Mouse (Mus musculus) kidney, adult 9 months (tissue): Measurements from ENCODE around the gene Crtc1.

ENCODE experiments used
- DNase-seq: peaks from one replicate; pipeline ENCODE4 v3.0.0; 2022

Crtc1 gene

DNA sequence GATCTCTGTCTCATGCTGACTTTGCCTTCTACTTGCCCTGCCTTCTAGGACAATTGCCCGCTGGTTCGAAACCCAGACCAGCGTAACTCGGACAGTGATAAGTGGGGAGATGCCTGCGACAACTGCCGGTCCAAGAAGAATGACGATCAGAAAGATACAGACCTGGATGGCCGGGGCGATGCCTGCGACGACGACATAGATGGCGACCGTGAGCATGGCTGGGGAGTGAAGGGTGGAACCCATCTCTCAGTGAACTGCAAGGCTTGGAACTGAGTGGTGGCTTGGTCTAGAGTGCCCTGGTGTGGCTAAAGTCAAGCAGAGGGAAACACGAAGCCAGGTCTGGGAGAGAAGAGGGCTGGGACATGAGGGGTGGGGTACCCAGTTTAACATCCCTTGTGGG is 62.3 kb downstream of the Crtc1 start:
- DNase-seq, result no peak

DNA sequence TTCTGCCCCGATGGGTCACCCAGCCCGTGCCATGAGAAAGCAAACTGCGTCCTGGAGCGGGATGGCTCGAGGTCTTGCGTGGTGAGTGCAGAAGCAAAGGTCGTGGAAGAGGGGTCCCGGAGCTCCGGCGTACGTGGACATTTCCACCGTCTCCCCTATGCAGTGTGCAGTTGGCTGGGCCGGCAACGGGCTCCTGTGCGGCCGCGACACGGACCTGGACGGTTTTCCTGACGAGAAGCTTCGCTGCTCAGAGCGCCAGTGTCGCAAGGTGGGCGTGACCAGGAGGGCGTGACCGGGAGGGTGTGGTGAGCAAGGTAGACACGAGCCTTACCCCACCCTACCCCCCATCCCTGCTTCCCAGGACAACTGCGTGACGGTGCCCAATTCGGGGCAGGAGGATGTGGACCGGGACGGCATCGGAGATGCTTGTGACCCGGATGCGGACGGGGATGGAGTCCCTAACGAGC is 63.1 kb downstream of the Crtc1 start:
- DNase-seq, result no peak

DNA sequence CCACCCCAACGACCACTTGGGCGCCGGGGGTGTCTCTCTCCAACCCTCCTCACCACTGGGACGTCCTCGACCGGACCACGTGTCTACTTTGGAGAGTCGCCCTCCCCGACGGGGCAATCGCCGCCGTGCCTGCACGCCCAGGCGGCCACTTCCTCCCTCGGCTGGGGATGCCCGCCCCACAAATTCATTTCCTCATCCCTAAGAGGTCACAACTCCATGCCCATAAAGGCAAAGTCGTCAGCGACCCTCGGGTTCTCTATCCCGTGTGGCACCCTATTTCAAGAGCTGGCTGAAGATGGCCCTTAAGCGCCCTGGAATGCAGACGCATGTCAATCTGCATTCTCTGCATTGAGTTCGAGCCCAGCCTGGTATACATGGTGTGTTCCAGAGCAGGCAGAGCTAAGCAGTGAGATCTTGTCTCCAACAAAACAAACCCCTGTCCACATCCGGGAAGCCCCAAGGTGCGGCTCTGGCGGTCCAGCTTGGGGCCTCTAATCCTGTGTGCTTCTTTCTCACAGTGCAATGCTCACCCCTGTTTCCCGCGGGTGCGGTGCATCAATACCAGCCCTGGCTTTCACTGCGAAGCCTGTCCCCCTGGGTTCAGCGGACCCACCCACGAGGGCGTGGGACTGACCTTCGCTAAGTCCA is 64.0 kb downstream of the Crtc1 start:
- DNase-seq, result no peak

DNA sequence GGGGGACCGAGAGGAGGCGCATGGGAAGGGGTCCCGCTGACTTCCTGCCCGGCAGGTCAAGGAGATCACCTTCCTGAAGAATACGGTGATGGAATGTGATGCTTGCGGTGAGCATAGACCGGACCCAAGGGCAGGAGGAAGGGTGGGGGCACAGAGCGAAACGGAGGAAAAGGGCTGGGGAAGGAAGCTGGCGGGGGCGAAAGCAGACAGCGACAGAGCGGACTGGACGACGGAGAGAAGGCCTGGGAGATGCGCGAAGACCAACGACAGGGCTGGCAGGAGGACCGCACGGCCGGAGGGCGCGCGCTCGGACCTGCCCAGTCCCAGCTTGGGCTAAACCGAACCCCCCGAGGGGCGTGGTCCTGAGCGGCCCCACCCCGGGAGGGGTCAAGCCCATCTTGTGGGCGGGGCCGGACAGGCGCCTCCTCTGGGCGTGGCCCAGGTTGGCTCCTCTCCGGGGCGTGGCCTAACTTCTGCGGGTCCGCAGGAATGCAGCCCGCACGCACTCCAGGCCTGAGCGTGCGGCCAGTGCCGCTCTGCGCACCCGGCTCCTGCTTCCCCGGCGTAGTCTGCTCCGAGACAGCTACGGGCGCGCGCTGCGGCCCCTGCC is 65.0 kb downstream of the Crtc1 start:
- DNase-seq, result peak; percentile 87

DNA sequence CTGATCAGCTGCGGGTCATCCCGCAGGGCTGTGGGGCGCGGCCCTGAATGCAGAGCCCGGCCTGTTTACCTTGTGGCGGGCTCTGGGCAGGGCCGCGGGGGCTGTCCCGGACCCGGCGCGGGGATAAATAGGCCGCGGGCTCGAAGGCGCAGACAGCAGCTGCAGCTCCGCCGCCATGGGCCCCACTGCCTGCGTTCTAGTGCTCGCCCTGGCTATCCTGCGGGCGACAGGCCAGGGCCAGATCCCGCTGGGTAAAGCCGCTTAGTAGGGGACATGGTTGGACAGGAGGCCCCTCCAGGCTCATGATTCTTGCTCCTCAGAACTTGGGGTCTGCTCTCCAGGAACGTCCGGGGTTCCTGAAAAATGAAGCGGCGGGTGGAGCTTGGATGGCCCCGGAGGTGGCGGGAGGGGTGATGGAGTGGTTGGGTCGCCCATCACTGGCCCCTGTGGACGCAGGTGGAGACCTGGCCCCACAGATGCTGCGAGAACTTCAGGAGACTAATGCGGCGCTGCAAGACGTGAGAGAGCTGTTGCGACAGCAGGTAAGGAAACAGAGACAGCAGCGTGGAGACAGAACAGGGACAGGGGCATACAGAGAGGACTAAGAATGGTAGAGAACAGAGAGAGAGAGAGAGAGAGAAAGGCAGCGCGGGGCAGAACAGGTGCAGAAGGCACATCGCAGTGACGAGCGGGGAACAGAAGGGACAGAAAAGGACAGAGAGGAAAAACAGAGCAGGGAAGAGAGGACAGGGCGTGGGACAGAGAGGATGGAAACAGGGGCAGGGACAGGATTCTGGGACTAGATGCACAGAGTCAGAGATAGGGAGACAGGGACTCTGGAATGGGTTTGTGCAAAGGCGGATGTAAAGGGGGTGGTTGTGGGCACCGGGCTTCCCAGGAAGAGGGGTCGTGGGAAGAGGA is 65.7 kb downstream of the Crtc1 start, which contains the start of gene Comp:
Gene Comp, plus strand, starts transcription at position 162 of the 921 bp plus-strand sequence.
- no peak for DNase-seq

DNA sequence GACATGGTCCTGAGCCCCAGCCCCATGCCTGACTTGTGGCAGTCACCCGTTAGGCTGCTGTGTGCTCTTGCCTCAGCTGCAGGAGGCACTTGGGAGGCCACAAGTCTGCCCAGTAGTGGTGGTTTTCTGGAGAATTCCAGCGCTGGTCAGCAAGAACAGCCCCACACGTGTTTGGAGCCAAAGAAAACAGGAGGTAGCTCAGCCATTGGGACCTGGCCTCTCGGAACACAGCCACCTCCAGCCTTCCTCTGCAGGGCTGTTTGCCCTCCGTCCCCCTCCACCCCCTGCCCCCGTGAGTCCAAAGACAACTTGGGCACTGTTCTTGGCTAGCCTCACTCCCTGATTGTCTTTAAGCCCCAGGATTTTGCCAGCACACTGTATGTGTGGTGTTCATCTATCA is 67.4 kb downstream of the Crtc1 start:
- peak; percentile 75 for DNase-seq

DNA sequence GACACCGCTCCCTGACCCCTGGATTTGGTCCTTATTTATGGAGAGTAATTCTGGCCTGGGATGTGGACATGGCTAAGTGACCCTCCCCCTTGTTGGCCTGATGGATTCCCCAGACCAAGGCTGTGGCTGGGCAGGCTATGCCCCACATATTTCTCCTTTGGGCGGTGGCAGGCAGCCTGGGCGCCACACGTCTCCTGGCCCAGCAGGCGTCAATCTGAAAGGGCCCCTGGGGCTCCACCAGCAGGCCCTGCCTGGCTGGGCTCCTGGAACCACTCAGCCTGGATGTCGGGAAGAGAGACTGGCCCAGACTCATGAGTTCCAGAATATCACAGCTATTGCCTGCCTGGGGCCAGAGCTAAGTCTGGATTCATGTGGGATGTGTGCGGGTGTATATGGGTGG is 68.9 kb downstream of the Crtc1 start:
- DNase-seq, result no peak

DNA sequence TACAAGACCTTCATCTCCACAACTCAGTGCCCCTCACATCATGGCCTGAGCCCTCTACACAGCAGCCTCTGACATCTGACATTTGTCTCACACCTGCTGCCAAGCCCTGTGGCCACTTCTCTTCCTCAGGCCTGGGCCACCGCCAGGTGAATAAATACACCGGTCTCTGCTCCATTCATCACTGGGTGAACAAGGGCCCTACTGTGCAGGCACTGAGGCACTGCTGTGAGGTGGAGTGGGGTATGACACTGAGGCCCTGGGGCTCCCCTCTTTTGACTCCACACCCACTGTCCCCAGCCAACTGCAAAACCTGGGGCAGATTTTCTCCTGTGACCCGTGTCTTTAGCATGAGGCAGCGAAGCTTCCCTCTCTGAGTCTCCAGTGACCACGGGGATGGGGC is 72.8 kb downstream of the Crtc1 start:
- DNase-seq, result no peak

DNA sequence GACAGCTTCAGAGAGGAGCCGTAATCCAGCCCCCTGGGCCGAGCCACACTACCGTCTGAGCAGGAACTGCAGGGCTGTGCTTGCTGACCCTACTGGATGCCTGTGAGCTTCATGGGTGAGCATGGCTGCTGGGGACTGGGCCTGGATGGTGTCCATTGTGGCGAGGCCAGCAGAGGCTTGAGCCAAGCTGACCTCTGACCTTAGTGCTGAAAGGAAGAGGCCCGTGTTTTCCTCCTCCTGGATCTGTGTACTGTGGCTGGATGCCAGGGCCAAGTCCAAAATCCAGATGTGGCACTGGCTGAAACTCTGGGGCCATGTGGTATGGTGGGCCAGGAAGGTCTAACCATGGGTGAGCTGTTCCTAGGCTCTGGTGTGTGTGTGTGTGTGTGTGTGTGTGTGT is 75.3 kb downstream of the Crtc1 start:
- peak; percentile 87 for DNase-seq

DNA sequence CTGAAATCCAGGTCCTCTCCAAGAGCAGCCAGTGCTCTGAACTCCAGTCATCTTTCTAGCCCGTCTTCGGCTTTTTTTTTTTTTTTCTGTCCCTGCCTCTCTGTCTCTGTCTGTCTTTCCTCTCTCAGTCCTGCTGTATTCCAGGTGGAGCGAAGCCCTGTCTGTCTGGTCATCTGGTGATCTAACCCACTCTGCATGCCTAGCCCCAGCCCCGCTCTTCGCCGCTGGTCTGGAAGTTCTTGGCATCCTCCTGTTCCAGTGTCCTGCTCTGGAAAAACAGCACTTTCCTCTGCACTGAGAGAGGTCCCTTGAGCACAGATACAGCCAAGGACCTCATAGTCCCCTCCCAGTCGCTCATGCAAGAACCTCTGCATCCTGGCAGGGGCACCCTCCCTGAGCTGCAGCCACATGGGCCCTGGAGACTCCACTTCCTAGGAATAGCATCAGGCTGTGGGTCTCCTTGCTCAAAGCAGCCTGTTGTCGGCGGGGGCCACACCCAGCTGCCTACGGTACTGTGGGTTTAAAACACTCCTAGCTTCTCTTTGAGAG is 77.8 kb downstream of the Crtc1 start:
- DNase-seq, result no peak

DNA sequence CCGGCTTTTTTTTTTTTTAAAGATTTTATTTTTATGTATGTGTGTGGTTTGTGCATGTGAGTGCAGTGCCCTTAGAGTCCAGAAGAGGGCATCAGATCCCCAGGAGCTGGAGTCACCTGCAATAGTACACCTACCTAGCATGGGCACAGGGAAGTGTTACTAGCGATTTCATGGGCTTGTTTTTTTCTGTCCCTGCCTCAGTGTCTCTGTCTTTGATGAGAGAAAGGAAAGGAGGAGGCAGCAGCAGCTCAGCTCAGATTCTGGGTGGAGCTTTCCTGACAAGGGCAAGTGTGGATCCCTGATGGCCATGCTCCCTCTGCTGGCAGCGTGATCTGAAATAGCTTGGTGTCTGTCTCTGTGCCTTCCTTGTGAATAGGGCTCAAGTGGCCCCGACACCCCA is 78.6 kb downstream of the Crtc1 start:
- DNase-seq, result peak; percentile 44

DNA sequence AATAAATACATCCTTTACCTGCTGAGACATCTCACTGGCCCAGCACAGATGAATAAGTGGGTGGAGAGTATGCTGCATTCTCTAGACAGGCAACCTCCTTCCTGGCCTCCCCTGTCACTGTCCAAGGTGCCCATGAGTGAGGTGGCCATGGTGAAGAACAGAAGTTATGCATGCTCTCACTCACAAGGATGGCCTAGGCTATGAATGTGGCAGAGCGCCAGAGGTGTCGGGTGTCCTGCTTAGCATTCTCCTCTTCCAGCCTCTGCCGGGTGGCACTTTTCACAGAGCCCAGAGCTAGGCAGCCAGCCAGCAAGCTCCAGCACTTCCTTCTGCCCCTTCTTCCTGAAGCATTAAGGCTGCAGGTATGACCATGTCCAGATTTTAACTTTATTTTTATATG is 80.0 kb downstream of the Crtc1 start:
- no peak for DNase-seq

DNA sequence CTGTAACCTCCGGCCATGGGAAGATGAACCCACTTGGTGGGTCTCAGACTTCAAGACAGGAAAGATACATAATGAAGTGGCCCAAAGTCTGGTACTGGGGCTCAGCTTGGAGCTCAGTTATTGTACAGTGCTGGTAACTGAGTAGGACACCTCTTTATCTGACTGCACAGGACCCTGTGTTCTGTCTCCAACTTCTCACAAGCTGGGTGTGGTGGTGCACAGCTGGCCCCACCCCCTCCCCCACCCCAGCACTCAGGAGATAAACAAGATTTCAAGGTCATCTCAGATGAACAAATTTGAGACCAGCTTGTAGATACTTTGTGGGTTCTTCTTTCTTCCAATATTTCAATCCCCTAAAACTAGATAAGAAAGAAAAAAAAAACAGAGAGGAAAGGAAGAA is 83.3 kb downstream of the Crtc1 start:
- no peak for DNase-seq

DNA sequence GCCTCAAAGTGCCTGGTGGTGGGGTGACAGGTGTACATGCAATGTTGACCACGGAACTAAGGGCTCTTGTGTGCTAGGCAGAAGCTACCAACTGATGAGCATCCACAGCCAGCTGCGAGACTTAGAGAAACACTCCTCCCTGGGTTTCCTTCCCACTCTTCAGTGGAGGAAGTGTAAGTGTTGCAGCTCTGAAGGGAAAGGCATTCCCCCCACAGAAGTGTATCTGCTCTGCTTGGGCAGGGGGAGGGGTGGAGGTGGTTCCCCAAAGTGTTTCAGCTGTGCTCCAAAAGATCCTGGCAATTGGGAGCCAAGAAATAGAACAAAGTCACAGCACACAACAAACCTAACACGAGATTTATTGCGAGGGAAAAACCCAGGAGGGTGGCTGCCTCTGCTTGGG is 85.4 kb downstream of the Crtc1 start:
- DNase-seq, result no peak

DNA sequence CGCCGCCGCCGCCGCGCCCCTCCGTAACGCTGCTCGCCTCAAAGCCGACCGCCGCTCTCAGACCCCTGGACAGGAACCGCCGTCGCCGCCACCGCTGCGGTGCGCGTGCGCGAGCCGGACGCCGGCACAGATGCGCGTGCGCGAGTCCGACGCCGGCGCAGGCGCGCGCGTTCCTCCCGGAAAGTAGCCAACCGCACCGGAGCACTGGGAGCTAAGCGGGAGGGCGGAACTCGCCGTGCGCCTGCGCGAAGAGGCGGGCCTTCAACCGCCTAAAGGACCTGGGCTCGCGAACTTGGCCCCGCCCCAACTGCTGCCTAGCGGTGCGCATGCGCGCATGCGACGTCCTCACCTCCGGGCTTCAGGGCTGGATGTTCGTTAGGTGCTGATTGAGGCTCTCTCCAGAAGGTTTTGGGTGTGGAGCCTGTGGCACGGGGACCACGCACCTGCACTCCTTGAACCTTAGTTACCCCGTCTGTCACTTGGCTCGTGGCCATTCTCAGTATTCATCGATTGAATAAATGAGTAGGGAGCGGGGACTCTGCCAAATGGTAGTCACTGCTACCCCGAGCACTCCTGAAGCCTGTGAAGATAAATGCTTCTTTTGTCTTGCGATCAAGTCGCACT is 86.1 kb downstream of the Crtc1 start, which contains the start of gene Upf1:
Gene Upf1, minus strand, starts transcription at position 85 of the 624 bp plus-strand sequence.
- peak; percentile 99 for DNase-seq

DNA sequence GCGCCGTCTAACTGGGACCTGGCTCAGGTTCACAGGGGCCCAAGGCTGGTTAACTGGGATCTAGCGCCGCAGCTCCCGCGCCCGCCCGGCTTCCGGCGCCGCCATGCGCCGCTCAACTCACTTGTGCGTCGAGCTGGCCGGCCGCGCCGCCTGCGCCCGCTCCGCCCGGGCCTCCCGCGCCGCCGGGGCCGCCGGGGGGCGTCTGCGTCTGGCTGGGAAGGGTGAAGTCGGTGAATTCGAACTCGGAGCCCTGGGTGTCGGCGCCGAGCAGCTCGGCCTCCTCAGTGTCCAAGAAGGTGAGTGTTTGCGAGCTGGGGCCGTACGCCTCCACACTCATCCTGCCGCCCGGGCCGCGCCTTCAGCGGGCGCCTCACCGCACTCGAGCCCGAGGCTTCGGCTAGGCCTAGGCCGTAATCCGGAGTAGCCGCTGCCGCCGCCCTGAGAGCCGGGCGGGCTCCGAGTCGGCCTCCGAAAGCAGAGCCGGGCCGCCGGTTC is 86.7 kb downstream of the Crtc1 start:
- peak; percentile 41 for DNase-seq

DNA sequence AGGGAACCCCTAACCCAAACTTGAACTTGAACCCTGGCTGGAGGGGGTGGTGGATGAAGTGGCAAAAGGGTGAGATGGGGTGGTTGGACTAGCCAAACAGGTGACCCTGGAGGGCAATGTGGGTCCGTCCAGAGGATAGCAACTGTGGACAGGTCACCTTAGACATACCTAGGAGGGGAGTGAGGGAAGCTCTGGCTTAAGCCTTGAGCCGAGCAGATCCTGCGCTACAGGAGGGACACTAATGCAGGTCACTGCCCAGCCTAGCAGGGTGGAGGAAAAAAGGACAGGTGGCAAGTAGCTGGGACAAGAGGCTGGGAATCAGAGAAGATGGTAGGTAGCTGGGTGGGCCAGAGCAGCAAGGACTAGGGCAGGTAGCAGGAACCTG is 87.4 kb downstream of the Crtc1 start:
- no peak for DNase-seq

DNA sequence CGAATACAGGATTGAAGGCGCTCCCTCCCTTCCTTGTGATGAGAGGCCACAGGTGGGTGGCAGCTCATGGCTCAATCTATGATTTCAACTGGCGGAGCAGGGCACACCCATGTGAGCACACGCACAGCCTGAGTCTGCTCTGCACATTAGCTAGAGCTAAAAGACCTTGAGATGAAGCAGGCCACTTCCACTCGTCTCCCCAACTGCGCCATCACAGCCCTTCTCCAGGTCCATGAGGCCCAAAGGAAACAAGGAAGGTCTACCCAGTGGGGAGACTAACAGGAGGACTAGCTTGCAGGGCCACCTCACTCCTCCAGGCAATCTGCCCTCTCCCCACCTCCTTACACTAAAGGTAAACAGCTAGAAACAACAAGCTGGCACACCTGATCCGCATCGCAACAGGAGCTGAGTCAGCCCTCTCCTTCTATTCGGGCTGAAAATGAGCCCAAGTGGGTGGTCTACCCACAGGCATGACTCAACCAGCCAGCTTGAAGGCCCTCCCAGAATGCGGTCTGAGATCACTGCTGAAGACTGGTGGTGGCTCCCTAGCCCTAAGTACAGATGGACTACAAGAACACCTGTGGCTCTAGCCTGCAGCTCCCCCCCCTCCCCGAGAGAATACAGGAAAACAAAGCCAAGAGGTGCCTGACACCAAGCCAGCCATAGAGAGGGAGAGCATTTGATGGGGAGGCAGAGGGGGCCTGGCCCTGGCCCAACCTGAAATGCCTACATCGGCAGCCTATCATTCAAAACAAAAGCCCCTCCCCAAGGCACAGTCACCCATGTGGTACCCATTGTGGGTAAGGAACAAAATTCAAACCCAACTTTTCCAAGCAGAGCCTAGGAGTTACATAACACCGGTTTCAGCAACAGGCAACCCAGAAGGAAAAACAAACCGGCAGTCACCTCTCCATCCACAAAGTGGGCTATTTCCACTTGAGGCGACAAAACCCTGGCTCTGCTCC is 88.1 kb downstream of the Crtc1 start:
- DNase-seq, result peak; percentile 39

DNA sequence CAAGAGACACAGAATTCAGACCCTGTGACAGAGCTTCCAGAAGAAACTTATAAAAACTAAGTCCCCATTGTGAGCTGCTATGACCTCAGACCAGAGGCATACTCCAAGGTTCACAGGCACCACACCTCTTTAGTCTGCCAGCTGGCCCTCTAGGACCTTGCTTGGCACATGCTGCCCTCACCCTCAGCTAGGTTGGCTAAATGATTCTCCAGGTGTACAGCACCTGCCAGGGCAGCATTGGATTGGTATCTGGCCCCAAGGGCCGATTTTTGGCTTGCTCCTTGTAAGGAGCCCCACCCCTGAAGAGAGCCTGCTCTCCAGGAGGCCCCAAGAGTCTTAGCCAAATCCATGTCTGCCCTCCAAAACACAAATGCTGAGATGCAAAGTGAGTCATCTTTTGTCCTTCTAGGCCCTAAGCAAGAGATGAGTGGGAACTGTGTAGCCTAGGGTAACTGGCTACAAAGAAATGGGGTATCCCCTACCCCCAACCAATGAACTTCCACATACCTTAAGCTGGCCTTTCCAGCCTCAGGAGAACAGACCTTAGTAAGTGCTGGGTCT is 91.4 kb downstream of the Crtc1 start:
- peak; percentile 78 for DNase-seq

DNA sequence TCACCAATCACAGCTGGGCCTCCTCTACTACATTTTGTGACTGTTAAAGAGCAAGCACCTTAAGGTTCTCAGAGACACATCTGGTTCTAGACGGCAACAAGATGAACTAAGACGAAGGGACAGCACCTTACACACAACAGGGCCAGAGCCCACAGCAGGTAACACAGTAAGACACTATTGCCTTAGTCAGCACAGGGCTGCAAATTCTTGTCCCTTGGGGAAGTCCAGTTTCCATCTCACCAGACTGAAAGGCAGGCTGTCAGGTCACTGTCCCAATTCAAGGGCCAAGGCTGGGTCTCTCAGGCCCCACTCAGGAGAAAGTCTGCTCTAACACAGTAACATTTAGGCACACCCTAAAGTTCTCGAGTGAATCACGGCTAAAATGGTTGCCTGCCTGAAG is 91.9 kb downstream of the Crtc1 start:
- DNase-seq, result no peak

DNA sequence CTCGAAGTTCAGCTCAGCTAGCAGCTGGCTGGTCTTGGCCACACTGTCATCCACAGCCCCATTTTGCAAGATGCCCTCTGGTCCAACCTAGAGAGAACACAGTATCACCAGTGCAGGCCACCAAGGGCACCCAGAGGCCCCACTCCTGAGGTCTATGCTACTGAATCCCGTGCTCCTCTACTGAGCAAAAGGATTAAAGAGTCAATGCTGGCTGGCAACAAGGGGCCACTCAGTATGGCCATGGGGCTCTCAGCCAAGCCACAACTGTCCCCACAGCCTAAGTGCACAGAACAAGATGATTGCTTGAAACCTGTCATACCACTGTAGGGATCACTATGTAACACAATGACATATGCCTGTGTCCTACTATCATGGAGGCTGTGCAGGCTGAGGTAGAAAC is 95.1 kb downstream of the Crtc1 start:
- no peak for DNase-seq
